Mouse (Mus musculus) midbrain, embryonic 13.5 days (tissue): ENCODE data around the gene Ptpn22. TPM values are rescaled to one million over a fixed set of nuclear protein-coding genes. Genes with fewer than 3 reads are reported as not detected.

ENCODE experiments used
- polyA plus RNA-seq: library from polyadenylated mRNA; unstranded; fragments of >200 nt; fragmentation: Nextera tagmentation; extraction: Ambion mirVana; gene quantifications from 2 replicates; pipeline ENCODE4 v1.2.1, GENCODE M21; 2015

The Ptpn22 gene
- polyA plus RNA-seq, 1 experiment from 2014 or later, result 0.24 TPM

Other genes starting within 250 kb of the Ptpn22 start
- 0.13 and 0.17 TPM in 2 replicates for gene Atg4a-ps, start 213.7 kb upstream of the Ptpn22 start, polyA plus RNA-seq
- 3.3 TPM in 2 replicates for gene Olfml3, start 121.8 kb upstream of the Ptpn22 start, polyA plus RNA-seq
- gene Gm10964, start 120.4 kb upstream of the Ptpn22 start, polyA plus RNA-seq, result not detected in 2 replicates
- gene Hipk1, start 68.2 kb upstream of the Ptpn22 start, polyA plus RNA-seq, result 13.2 and 14.5 TPM in 2 replicates
- gene Dclre1b, start 50.4 kb upstream of the Ptpn22 start, polyA plus RNA-seq, result 23.7 and 30.0 TPM in 2 replicates
- 24.1 and 25.0 TPM in 2 replicates for gene Ap4b1, start 50.3 kb upstream of the Ptpn22 start, polyA plus RNA-seq
- 0.46 TPM in 1 of 2 replicates, not detected in the other for gene Gm43064, start 50.2 kb upstream of the Ptpn22 start, polyA plus RNA-seq
- gene Bcl2l15, start 27.2 kb upstream of the Ptpn22 start, polyA plus RNA-seq, result 0.08 and 0.63 TPM in 2 replicates
- gene Rsbn1, start 54.3 kb downstream of the Ptpn22 start, polyA plus RNA-seq, result 23.8 and 24.6 TPM in 2 replicates
- 29.7 and 33.2 TPM in 2 replicates for gene Phtf1, start 108.3 kb downstream of the Ptpn22 start, polyA plus RNA-seq